Mouse (Mus musculus) neural tube, embryonic 13.5 days (tissue): Measurements from ENCODE around the gene Ankrd65. TPM values are rescaled to one million over a fixed set of nuclear protein-coding genes. Genes with fewer than 3 reads are reported as not detected.
A peak's percentile ranks its signal among the peaks of the same experiment; 100 is the strongest.

Experiments
- ATAC-seq: fragments of 200-750 bp; cut with Nextera tagmentation; 2 replicates; pipeline ENCODE4 v1.8.0; 2017; ENCODE audit warnings: low read depth, mild to moderate bottlenecking, moderate TSS enrichment, moderate library complexity
- H3K27ac ChIP-seq: fragments of 300-500 bp; sonication (generic); replicated peaks from 2 replicates; pipeline ENCODE4 v1.5.1; 2015; ENCODE audit warnings: moderate library complexity, mild to moderate bottlenecking, inconsistent platforms
- H3K27me3 ChIP-seq: fragments of 300-500 bp; sonication (generic); 2 replicates; pipeline ENCODE4 v1.6.1; 2015; ENCODE audit warnings: mild to moderate bottlenecking, inconsistent platforms
- H3K36me3 ChIP-seq: fragments of 300-500 bp; sonication (generic); 2 replicates; pipeline ENCODE4 v1.6.1; 2015; ENCODE audit warnings: mild to moderate bottlenecking, inconsistent platforms
- H3K4me1 ChIP-seq: fragments of 300-500 bp; sonication (generic); replicated peaks from 2 replicates; pipeline ENCODE4 v1.6.1; 2015; ENCODE audit warnings: inconsistent platforms
- H3K4me2 ChIP-seq: fragments of 300-500 bp; sonication (generic); 2 replicates; pipeline ENCODE4 v1.6.1; 2015; ENCODE audit warnings: inconsistent platforms, mild to moderate bottlenecking, moderate library complexity
- H3K4me3 ChIP-seq: fragments of 300-500 bp; sonication (generic); 2 replicates; pipeline ENCODE4 v1.5.1; 2015; ENCODE audit warnings: mild to moderate bottlenecking, inconsistent platforms
- H3K9ac ChIP-seq: fragments of 300-500 bp; sonication (generic); 2 replicates; pipeline ENCODE4 v1.6.1; 2015; ENCODE audit warnings: moderate library complexity, mild to moderate bottlenecking, inconsistent platforms
- H3K9me3 ChIP-seq: fragments of 300-500 bp; sonication (generic); 2 replicates; pipeline ENCODE4 v1.6.1; 2016; ENCODE audit warnings: inconsistent platforms
- WGBS: fragments of 180-500 bp; shearing (Covaris S2); methylation state at CpG from one replicate; pipeline ENCODE4 v1.1.7; 2015; 5-methylcytosine and 5-hydroxymethylcytosine counted together
- polyA plus RNA-seq: library from polyadenylated mRNA; unstranded; fragments of >200 nt; fragmentation: Nextera tagmentation; extraction: Ambion mirVana; gene quantifications from 2 replicates; pipeline ENCODE4 v1.2.1, GENCODE M21; 2015

Ankrd65 gene
- polyA plus RNA-seq, 1 experiment from 2014 or later = not detected

DNA sequence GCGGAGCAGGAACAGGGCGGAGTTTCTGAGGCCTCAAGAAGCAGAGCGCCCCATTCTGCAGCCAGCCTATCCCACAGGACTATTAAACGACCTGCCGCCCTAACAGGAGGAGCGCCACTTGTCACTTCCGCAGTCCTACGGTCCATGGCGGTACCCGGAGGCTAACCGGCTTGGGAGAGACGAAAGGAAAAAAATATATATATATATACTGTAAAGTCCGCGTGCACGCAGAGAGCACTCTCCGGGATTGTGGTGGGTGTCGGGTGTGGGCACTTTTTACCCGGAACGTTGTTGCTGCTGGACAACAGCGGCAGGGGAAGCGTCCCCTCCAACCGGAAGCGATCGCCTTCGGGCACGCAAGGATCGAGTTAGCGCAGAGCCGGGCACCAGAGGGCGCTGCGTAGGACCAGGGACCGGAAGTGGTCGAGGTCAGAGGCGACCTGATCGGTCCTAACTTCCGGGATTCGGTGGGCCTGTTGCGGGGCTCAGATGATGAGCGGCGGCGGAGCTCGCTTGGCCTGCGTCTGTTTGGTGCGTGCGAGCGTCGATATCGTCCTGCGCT is 41.0 kb downstream of the Ankrd65 start, which contains the start of gene Aurkaip1:
Gene Aurkaip1, plus strand, starts transcription at position 68 of the 562 bp plus-strand sequence.
- Histone ChIP-seq H3K27ac (peak within 1 kb of the TSS; percentile 85), H3K9ac (peak within 1 kb of the TSS; percentile 92), H3K36me3 (peaks cover 33% of the 10 kb centered on the region), H3K4me1 (peaks cover 33% of the 10 kb centered on the region), H3K9me3 (no peaks in the 10 kb centered on the region), H3K4me3 (peak within 1 kb of the TSS; percentile 94), H3K4me2 (peak within 1 kb of the TSS; percentile 100), H3K27me3 (no peaks in the 10 kb centered on the region)
- peak; percentile 91 for ATAC-seq
- WGBS = under 1% methylated on average over 49 of the region's 49 CpGs

DNA sequence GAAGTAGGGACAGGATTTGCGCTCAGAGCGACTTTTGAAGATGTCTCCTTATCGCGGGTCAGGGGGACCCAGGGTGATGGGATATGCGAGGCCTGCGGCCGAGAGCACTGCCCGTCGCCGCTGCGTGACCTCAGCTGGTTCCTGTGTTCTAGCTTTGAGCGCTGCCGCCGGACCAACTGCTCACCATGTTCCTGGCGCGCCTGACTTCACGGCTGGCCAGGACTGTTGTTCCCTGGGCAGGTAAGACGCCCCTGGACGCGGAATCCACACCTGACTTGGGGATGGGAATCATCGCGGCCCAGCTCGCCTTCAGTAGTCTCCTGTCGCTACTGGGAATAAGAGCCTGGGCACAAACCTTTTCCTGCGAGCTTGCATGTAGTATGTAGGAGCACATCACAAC is 41.6 kb downstream of the Ankrd65 start:
- Histone ChIP-seq H3K27ac (peak overlapping the region; percentile 85), H3K4me1 (peaks cover 33% of the 10 kb centered on the region), H3K27me3 (no peaks in the 10 kb centered on the region), H3K4me3 (peak overlapping the region; percentile 94), H3K36me3 (peaks cover 28% of the 10 kb centered on the region), H3K9me3 (no peaks in the 10 kb centered on the region), H3K9ac (peak overlapping the region; percentile 92), H3K4me2 (peak overlapping the region; percentile 100)
- no peak for ATAC-seq
- 1% methylated on average over 25 of the region's 25 CpGs for WGBS

DNA sequence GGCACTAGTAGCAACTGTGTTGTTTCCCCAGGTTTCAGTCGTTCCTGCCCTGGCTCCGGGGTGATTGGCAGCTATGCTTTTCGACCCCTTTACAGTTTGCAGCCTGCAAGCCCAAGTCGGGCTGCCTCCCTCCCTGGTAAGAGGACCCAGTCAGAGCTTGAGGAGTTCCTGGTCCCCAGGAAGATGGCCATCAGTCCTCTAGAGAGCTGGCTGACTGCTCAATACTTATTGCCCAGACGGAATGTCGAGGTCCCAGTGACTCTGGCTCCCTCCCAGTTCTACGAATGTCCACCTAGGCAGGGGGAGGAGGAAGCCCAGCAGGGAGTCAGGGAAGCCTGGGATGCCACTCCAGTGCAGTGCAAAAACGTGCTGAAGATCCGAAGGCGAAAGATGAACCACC is 42.1 kb downstream of the Ankrd65 start:
- H3K9ac ChIP-seq = peak overlapping the region; percentile 92
- ATAC-seq = no peak
- H3K9me3 ChIP-seq = no peaks in the 10 kb centered on the region
- H3K4me3 ChIP-seq = peak overlapping the region; percentile 94
- H3K4me1 ChIP-seq = peaks cover 33% of the 10 kb centered on the region
- peak overlapping the region; percentile 100 for H3K4me2 ChIP-seq
- H3K27ac ChIP-seq = peak overlapping the region; percentile 85; the same call in 1 of the 2 replicates
- 54% methylated on average over 10 of the region's 10 CpGs for WGBS
- H3K36me3 ChIP-seq = peaks cover 23% of the 10 kb centered on the region
- no peaks in the 10 kb centered on the region for H3K27me3 ChIP-seq

DNA sequence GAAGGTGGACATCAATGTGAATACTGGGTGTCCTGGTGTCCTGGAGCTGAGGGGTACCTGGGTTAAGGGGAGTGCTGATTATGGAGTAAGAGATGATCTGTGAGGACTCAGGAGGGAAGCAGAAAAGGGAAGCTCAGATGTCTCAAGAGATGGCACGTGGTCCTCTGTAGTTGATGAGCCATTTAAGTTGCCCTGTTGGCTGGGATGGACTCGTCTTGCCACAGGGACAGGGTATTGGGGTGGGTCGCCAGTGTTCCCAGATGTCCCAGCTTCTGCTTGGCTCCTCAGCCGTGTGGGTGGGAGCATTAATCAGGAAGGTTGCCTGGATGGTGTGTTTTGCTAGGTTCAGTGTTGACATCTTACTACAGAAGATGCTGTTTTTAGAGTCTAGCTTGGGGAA is 43.0 kb downstream of the Ankrd65 start:
- Histone ChIP-seq H3K4me2 (peak overlapping the region; percentile 100; the same call in 1 of the 2 replicates), H3K9ac (0 out of 2 replicates have a peak overlapping the region, but pooled peaks have one; percentile 92), H3K36me3 (peaks cover 13% of the 10 kb centered on the region; the same call in 1 of the 2 replicates), H3K4me1 (peaks cover 33% of the 10 kb centered on the region), H3K9me3 (no peaks in the 10 kb centered on the region), H3K27me3 (no peaks in the 10 kb centered on the region), H3K4me3 (no peak overlapping the region), H3K27ac (no peak overlapping the region)
- 89% methylated on average over 4 of the region's 4 CpGs for WGBS
- no peak for ATAC-seq

DNA sequence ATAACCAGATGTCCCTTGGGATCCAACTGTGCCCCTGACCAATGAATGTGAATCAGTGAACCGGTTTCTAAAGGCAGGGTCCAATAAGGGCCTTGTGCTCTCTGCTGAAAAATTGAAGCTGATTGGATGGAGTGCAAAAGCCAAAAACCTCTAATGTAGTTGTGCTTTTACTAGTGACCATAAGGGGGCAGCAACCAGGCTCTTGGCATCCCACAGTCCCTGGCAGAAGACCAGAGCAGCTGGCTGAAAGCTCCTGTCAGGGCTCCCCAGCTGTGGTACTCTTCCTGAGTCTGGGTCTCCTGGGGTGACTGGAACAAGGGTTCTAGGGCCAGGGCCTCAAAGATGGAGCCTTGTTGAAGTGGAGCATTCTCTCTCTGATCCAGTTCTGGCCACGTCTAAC is 43.6 kb downstream of the Ankrd65 start:
- no peaks in the 10 kb centered on the region for H3K9me3 ChIP-seq
- H3K4me1 ChIP-seq = peaks cover 33% of the 10 kb centered on the region
- H3K27me3 ChIP-seq = no peaks in the 10 kb centered on the region
- no peak overlapping the region for H3K4me3 ChIP-seq
- no peak overlapping the region for H3K4me2 ChIP-seq
- peak overlapping the region; percentile 84 for H3K27ac ChIP-seq
- 38% methylated on average over 2 of the region's 2 CpGs for whole genome bisulfite sequencing
- peaks cover 10% of the 10 kb centered on the region; the same call in 1 of the 2 replicates for H3K36me3 ChIP-seq
- peak; percentile 34; the same call in 1 of the 2 replicates for ATAC-seq
- no peak overlapping the region for H3K9ac ChIP-seq

DNA sequence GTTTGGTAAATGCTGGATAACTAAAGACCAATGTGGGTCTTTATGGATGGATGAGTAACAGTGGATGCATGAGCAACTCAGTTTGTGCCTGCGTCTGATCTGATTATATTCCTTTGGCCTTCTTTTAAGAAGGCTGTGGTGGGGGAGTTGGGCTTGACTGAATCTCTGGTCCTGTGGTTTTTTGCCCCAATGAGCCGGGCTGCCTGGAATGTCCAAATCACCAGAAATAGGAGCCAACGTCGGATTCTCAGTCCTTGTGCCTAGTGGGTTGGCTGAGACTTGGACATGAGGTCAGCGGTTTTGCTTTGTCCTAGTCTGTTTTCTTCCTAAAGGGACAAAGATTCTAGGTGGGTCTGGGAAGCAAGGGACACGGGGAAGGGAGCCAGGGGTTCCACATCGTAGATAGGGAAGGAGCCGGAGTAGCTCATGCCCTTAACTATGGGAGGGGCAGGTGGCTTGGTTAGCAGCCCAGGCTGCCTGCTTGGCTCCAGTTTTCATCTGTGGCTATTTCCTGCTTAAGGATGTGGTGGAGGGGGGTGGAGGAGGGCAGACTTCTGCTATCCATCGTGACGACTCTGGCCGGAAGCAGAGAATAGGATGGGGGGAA is 47.3 kb downstream of the Ankrd65 start:
- H3K9me3 ChIP-seq = no peaks in the 10 kb centered on the region
- H3K27ac ChIP-seq = 0 out of 2 replicates have a peak overlapping the region, but pooled peaks have one; percentile 1
- ATAC-seq = no peak
- peaks cover 12% of the 10 kb centered on the region for H3K36me3 ChIP-seq
- WGBS = 82% methylated on average over 11 of the region's 11 CpGs
- H3K9ac ChIP-seq = no peak overlapping the region
- no peak overlapping the region for H3K4me3 ChIP-seq
- no peak overlapping the region for H3K4me2 ChIP-seq
- H3K4me1 ChIP-seq = peaks cover 45% of the 10 kb centered on the region
- H3K27me3 ChIP-seq = peaks cover 22% of the 10 kb centered on the region

DNA sequence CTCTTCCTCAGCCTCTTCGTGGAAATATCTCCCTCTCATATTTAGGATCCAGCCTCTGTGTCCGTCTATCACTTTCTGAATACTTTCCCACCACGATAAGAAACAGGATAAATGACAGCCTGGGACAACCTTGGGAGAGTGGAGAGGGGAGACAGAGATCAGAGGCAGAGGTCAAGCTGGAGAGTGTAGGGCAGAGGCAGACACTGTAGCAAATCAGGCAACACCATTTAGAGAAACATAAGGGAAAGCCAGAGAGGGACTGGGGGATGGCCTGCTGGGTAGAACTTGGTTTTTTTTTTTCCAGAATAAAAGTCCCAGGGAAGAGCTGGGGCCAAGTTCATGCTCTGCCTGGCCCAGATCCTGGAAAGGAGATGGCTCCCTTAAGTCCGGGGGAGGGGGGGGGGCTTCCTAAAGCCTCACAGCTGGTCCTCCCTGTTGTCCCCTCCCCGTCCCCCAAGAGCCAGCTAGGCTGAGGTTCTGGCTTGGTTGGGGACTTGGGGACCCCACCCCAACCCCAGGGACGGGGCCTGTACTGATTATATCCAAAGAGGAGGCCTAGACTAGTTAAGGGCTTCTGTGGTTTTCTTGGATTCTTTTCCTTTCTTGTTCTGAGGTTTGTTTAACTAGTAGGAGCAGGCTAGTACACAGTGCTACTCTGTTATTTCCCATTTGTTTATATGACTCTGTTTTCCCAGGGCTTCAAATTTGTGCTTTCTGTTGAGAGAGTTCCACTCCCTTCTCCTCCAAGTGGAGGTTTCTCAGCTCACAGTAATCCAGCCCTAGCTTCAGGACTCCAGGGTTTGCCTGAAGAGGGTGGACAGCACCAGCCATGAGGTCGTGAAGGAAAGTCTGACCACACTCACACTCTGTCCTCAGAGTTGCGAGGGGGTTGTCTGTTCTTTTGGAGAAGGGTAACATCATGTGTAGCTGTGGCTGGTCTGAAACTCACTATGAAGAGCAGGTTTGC is 48.2 kb downstream of the Ankrd65 start:
- 65% methylated on average over 8 of the region's 8 CpGs for WGBS
- Histone ChIP-seq H3K27ac (0 out of 2 replicates have a peak overlapping the region, but pooled peaks have one; percentile 46), H3K4me2 (no peak overlapping the region)

DNA sequence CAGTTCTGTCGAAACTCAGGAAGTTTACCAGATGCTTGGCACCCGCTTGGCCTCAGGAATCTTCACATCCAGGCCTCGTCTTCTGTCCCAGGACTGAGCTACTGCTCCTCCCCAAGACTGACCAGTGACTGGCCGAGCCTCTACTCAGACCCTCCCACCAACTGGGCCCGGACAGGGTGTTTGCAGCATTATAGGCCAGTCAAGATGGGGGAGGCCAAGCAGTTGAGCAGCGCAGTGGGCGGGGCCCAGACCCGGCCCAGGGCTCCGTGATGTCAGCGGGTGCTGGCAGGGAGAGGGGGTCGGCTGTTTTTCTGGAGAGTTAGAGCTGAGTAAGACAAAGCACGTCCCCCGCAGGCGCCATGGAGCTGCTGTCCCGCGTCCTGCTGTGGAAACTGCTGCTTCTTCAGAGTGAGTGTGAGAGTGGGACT is 49.3 kb downstream of the Ankrd65 start, which contains the start of gene Mxra8:
Gene Mxra8, plus strand, starts transcription at position 198 of the 428 bp plus-strand sequence.
- H3K9ac ChIP-seq = peak within 1 kb of the TSS; percentile 64

More for the DNA sequence above, 48.2 kb downstream of the Ankrd65 start:
- H3K9me3 ChIP-seq = no peaks in the 10 kb centered on the region
- no peak overlapping the region for H3K9ac ChIP-seq
- H3K36me3 ChIP-seq = peaks cover 5% of the 10 kb centered on the region
- peaks cover 26% of the 10 kb centered on the region for H3K27me3 ChIP-seq
- ATAC-seq = no peak
- no peak overlapping the region for H3K4me3 ChIP-seq
- peaks cover 36% of the 10 kb centered on the region for H3K4me1 ChIP-seq

DNA sequence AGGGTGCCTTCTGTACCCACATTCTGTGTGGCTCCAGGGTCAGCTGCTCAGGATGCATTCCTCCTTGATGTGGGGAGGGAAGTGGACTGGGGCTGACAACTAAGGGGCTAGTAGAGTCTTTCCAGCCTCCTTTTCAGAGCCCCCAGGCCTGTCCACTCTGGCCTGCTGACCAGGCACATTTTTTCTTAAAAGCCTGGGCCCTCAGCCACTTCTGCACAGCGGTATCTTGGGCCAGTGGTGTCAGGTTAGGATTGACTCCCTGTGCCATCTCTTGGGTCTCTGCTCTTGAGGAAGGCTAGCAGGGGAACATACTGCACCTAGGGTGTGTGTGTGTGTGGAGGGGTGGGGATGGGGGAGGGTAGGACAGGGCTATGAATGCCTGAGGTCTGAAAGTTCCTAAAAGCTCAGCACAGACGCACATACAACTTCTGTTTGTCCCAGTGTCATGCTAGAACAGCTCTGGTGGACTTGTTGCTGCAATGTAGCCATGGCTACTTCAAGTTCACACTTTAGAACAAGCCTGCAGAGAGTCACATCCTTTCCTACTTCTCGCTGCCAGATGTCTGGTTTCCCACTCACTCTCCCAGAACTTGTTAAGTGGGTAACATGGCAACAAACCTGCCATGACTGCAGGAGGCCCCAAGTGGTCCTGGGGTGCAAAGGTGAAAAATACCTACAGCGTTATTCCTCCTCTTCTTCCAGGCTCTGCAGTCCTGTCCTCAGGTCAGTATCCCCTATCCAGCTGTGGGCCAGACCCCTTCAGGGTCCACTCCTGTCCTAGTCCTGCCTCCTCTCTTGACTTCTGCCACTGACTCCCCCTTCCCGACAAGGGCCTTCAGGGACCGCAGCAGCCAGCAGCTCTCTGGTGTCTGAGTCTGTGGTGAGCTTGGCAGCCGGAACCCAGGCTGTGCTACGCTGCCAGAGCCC is 50.1 kb downstream of the Ankrd65 start:
- Histone ChIP-seq H3K27me3 (peaks cover 26% of the 10 kb centered on the region), H3K4me2 (peak overlapping the region; percentile 60), H3K4me1 (peaks cover 26% of the 10 kb centered on the region), H3K9ac (peak overlapping the region; percentile 64), H3K4me3 (peak overlapping the region; percentile 38), H3K9me3 (no peaks in the 10 kb centered on the region), H3K27ac (peak overlapping the region; percentile 38; the same call in 1 of the 2 replicates), H3K36me3 (peaks cover 3% of the 10 kb centered on the region; the same call in 1 of the 2 replicates)
- 10% methylated on average over 8 of the region's 8 CpGs for WGBS
- peak; percentile 32; the same call in 1 of the 2 replicates for ATAC-seq

More for the DNA sequence above, 49.3 kb downstream of the Ankrd65 start, which contains the start of gene Mxra8:
- Histone ChIP-seq H3K36me3 (peaks cover 3% of the 10 kb centered on the region; the same call in 1 of the 2 replicates), H3K4me1 (peaks cover 26% of the 10 kb centered on the region), H3K4me2 (peak within 1 kb of the TSS; percentile 60), H3K9me3 (no peaks in the 10 kb centered on the region), H3K27me3 (peaks cover 26% of the 10 kb centered on the region), H3K4me3 (peak within 1 kb of the TSS; percentile 38), H3K27ac (peak within 1 kb of the TSS; percentile 46; the same call in 1 of the 2 replicates)
- ATAC-seq = peak; percentile 54
- 2% methylated on average over 16 of the region's 16 CpGs for WGBS

DNA sequence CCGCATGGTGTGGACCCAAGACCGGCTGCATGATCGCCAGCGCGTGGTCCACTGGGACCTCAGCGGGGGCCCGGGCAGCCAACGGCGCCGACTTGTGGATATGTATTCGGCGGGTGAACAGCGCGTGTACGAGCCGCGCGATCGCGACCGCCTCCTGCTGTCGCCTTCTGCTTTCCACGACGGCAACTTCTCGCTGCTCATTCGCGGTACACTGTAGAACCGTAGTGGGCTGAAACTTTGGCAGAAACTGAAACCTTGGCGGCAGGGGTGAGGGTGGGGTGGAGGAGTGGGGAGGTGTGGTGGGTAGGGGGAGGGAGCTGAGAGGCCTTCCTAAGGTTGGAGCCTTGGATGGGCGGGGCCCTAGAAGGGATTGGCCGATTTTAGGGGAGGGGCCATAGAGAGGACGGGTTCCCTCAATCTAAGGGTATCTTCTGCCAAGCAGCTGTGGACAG is 50.8 kb downstream of the Ankrd65 start:
- H3K4me1 ChIP-seq = peaks cover 26% of the 10 kb centered on the region
- peak overlapping the region; percentile 38 for H3K4me3 ChIP-seq
- under 1% methylated on average over 32 of the region's 32 CpGs for WGBS
- peaks cover 3% of the 10 kb centered on the region; the same call in 1 of the 2 replicates for H3K36me3 ChIP-seq
- peak overlapping the region; percentile 60 for H3K4me2 ChIP-seq
- H3K27me3 ChIP-seq = peaks cover 26% of the 10 kb centered on the region
- H3K9me3 ChIP-seq = no peaks in the 10 kb centered on the region
- peak overlapping the region; percentile 64 for H3K9ac ChIP-seq
- peak; percentile 23; the same call in 1 of the 2 replicates for ATAC-seq
- H3K27ac ChIP-seq = no peak overlapping the region
